Mouse (Mus musculus): ENCODE measurements around the gene Sema3e.

Gene Sema3e

GRCm38 (mm10) chr5:14206794-14207193, 181.7 kb downstream of the Sema3e start:
- no peak for DNase-seq (ENCODE audit: low spot score)

- no peak for DNase-seq (ENCODE audit: low spot score)
Measured at GRCm38 (mm10) chr5:14209962-14210361, 184.9 kb downstream of the Sema3e start.

GRCm38 (mm10) chr5:14216211-14216610, 191.1 kb downstream of the Sema3e start:
- no peak for DNase-seq (ENCODE audit: low spot score)

- no peak for DNase-seq (ENCODE audit: low spot score)
Measured at GRCm38 (mm10) chr5:14218677-14219076, 193.6 kb downstream of the Sema3e start.

- no peak for DNase-seq (ENCODE audit: low spot score)
Measured at GRCm38 (mm10) chr5:14224509-14224908, 199.4 kb downstream of the Sema3e start.

- DNase-seq (ENCODE audit: low spot score), result no peak
Measured at GRCm38 (mm10) chr5:14231027-14231426, 206.0 kb downstream of the Sema3e start.

- no peak for DNase-seq (ENCODE audit: low spot score)
Measured at GRCm38 (mm10) chr5:14252583-14252982, 227.5 kb downstream of the Sema3e start.

GRCm38 (mm10) chr5:14253328-14253727, 228.3 kb downstream of the Sema3e start:
- DNase-seq (ENCODE audit: low spot score), result no peak

GRCm38 (mm10) chr5:14260156-14260555, 235.1 kb downstream of the Sema3e start:
- DNase-seq (ENCODE audit: low spot score), result no peak

GRCm38 (mm10) chr5:14267400-14267799, 242.3 kb downstream of the Sema3e start:
- DNase-seq (ENCODE audit: low spot score), result no peak
